Mouse (Mus musculus) brown adipose tissue, adult 24 weeks (tissue): ENCODE results near the gene Lypd9. TPM values are rescaled to one million over a fixed set of nuclear protein-coding genes. Genes with fewer than 3 reads are reported as not detected.
"Not testable (repeated sequence)": the region's sequence is repeated elsewhere in the genome, so short reads cannot be mapped to it uniquely, and the experiment has no call there.

ENCODE experiments used
- H3K27ac ChIP-seq: fragments of 200-500 bp; replicated peaks from 2 replicates; pipeline ENCODE4 v1.5.1; 2012; ENCODE audit warnings: low read depth, mild to moderate bottlenecking, low read length
- H3K4me1 ChIP-seq: fragments of 200-500 bp; 2 replicates; pipeline ENCODE4 v1.6.1; 2012; ENCODE audit warnings: low read length, mixed read lengths; ENCODE audit not compliant: control insufficient read depth, insufficient read depth, insufficient read length
- H3K4me3 ChIP-seq: fragments of 200-500 bp; 2 replicates; pipeline ENCODE4 v1.5.1; 2012; ENCODE audit warnings: low read depth, mild to moderate bottlenecking, low read length, moderate library complexity; ENCODE audit not compliant: insufficient read depth
- polyA plus RNA-seq: library from polyadenylated mRNA; stranded (reverse); fragments of >200 nt; gene quantifications from 2 replicates; pipeline ENCODE4 v1.2.4, GENCODE M21; 2012; ENCODE audit not compliant: missing spikeins, insufficient read depth, insufficient read length

The Lypd9 gene
- polyA plus RNA-seq, result not detected in 2 replicates

GRCm38 (mm10) chr11:58452759-58453158, at the start of gene Lypd9:
Gene Lypd9, minus strand, starts transcription at chr11:58452923.
- Histone ChIP-seq H3K27ac (no peak within 1 kb of the TSS), H3K4me3 (no peak within 1 kb of the TSS), H3K4me1 (no peaks in the 10 kb centered on the region)

GRCm38 (mm10) chr11:58502472-58502871, 49.7 kb upstream of the Lypd9 start, which contains the start of gene Olfr331:
Gene Olfr331, minus strand, starts transcription at chr11:58502572.
- H3K4me3 ChIP-seq, H3K27ac ChIP-seq, H3K4me1 ChIP-seq: not testable (repeated sequence)

GRCm38 (mm10) chr11:58499290-58499689, 46.6 kb upstream of the Lypd9 start:
- no peak overlapping the region for H3K4me3 ChIP-seq

GRCm38 (mm10) chr11:58498761-58499160, 46.0 kb upstream of the Lypd9 start:
- Histone ChIP-seq H3K27ac (no peak overlapping the region), H3K4me1 (no peaks in the 10 kb centered on the region), H3K4me3 (no peak overlapping the region)

More at GRCm38 (mm10) chr11:58499290-58499689, 46.6 kb upstream of the Lypd9 start:
- Histone ChIP-seq H3K27ac (no peak overlapping the region), H3K4me1 (no peaks in the 10 kb centered on the region)

- no peak within 1 kb of the TSS for H3K27ac ChIP-seq
- no peak within 1 kb of the TSS for H3K4me3 ChIP-seq
- H3K4me1 ChIP-seq, result no peaks in the 10 kb centered on the region
These were observed 39.7 kb upstream of the Lypd9 start, which contains the start of gene Olfr332 for GRCm38 (mm10) chr11:58492455-58492854. Gene Olfr332, minus strand, starts transcription at chr11:58492555.

- Histone ChIP-seq H3K4me3 (no peak within 1 kb of the TSS), H3K4me1 (no peaks in the 10 kb centered on the region), H3K27ac (no peak within 1 kb of the TSS)
These were observed 9.4 kb upstream of the Lypd9 start, which contains the start of gene Olfr30 for GRCm38 (mm10) chr11:58462170-58462569. Gene Olfr30, minus strand, starts transcription at chr11:58462270.

- H3K27ac ChIP-seq, result no peak overlapping the region
- H3K4me3 ChIP-seq, result no peak overlapping the region
- H3K4me1 ChIP-seq, result no peaks in the 10 kb centered on the region
These were observed 869 bp upstream of the Lypd9 start for GRCm38 (mm10) chr11:58453592-58453991.

- no peak overlapping the region for H3K27ac ChIP-seq
- no peak overlapping the region for H3K4me3 ChIP-seq
- no peaks in the 10 kb centered on the region for H3K4me1 ChIP-seq
These were observed 14.9 kb downstream of the Lypd9 start for GRCm38 (mm10) chr11:58437866-58438265.

- Histone ChIP-seq H3K4me1 (no peaks in the 10 kb centered on the region), H3K4me3 (no peak within 1 kb of the TSS), H3K27ac (no peak within 1 kb of the TSS)
These were observed 20.5 kb downstream of the Lypd9 start, which contains the start of gene Gm12253 for GRCm38 (mm10) chr11:58432259-58432658. Gene Gm12253, plus strand, starts transcription at chr11:58432559.

- H3K27ac ChIP-seq, result no peak within 1 kb of the TSS
- no peaks in the 10 kb centered on the region for H3K4me1 ChIP-seq
- no peak within 1 kb of the TSS for H3K4me3 ChIP-seq
These were observed 31.9 kb downstream of the Lypd9 start, which contains the start of gene 1810065E05Rik for GRCm38 (mm10) chr11:58420815-58421214. Gene 1810065E05Rik, plus strand, starts transcription at chr11:58421111.

GRCm38 (mm10) chr11:58418336-58418735, 34.4 kb downstream of the Lypd9 start:
- Histone ChIP-seq H3K4me1 (no peaks in the 10 kb centered on the region), H3K27ac (no peak overlapping the region), H3K4me3 (no peak overlapping the region)

GRCm38 (mm10) chr11:58408066-58408465, 44.7 kb downstream of the Lypd9 start:
- Histone ChIP-seq H3K4me3 (no peak overlapping the region), H3K27ac (no peak overlapping the region), H3K4me1 (no peaks in the 10 kb centered on the region)

GRCm38 (mm10) chr11:58400655-58401054, 52.1 kb downstream of the Lypd9 start:
- H3K4me3 ChIP-seq, result no peak overlapping the region
- no peak overlapping the region for H3K27ac ChIP-seq
- no peaks in the 10 kb centered on the region for H3K4me1 ChIP-seq

- H3K27ac ChIP-seq, result no peak overlapping the region
- H3K4me1 ChIP-seq, result no peaks in the 10 kb centered on the region
- H3K4me3 ChIP-seq, result no peak overlapping the region
These were observed 52.6 kb downstream of the Lypd9 start for GRCm38 (mm10) chr11:58399985-58400645.
